Mouse (Mus musculus) kidney, adult 2 months (tissue): ENCODE measurements around the gene Rpusd2.

ENCODE experiments used
- CTCF ChIP-seq: fragments of 200-500 bp; conservative IDR thresholded peaks from 2 replicates; pipeline ENCODE4 v1.5.1; 2011; ENCODE audit warnings: low read depth, mild to moderate bottlenecking, control low read depth, low read length, moderate library complexity, mixed read lengths; ENCODE audit not compliant: insufficient read depth, insufficient read length
- POLR2A ChIP-seq: fragments of 200-500 bp; IDR thresholded peaks from one replicate; pipeline ENCODE4 v1.6.1; 2011; ENCODE audit warnings: low read depth, low read length, control low read depth

DNA sequence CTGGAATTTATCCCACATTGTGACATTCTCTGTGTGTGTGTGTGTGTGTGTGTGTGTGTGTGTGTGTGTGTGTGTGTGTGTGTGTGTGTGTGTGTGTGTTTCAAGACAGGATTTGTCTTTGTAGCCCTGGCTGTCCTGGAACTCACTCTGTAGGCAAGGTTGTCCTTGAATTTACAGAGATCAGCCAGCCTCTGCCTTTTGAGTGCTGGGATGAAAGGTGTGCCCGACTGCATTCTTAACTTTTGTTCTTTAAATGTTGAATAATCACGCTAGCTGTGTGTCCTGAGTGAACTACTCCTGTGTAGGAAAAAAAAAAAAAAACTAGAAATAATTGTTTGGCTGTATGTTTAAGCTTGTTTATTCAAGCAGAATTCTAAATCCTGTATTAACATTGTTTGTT, 51.6 kb downstream of the Rpusd2 start:
- TF ChIP-seq CTCF, result no peak
- TF ChIP-seq POLR2A, result no peak
